Mouse (Mus musculus): Measurements from ENCODE around the gene Kcnab1. TPM values are rescaled to one million over a fixed set of nuclear protein-coding genes. Genes with fewer than 3 reads are reported as not detected.

Gene Kcnab1
- total and polyA plus RNA-seq, 3 experiments: 0.82 to 4.5 (median 2.9) TPM

DNA sequence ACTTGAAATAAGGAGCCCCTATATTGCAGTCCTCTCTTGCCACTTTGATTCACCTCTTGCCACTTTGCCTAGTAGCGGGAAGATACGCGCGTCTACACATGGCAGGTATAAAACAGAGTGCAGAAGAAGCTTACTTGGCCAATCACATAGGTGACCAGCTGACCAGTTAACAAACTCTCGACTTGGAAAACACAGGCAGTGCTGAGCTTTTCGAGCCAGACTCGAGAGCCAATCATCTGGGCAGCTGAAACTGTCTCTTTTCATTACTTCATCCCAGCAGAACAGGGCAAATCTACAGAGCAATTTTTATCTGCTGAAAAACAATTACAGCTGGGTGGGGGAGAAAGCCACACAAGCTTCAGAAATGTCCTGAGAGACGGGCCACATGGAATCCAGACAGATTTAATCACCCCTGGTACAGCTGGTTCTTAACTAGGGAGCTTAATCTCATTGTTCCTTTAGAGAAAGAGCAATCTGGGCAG is 96.4 kb downstream of the Kcnab1 start:
- WGBS: 65% methylated on average over 8 of the region's 8 CpGs
- intact Hi-C loops (cut with DNase I): no loop called here

DNA sequence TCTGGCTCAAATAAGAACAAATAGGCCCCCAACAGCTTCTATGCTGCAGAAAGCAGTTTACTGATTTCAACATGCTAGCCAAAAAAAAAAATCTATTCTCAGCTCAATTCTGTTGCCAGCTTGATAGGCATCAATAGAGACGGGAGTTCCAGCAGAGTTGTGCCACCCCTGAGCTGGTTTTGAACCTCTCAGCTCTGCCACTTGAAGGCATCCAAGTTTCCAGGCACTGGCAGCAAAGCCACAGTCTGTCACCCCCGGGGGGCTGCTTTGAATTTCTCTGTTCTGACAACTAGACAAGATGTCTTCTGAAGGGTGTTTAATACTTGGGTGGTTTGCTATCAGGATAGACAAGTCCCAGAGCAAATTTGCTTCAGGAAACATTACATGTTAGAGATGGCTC is 104.5 kb downstream of the Kcnab1 start:
- intact Hi-C loops (cut with DNase I): loop anchor here (10.0 kb wide), 1 partner anchor 229 kb away; no protein-coding TSS in a partner anchor
- 54% methylated on average over 2 of the region's 2 CpGs for WGBS

More for the DNA sequence above, 96.4 kb downstream of the Kcnab1 start:
- DNase-seq: peak in 1 of 2 experiments; percentile 13
- H3K36me3 ChIP-seq (ENCODE audit: control insufficient read depth, insufficient read depth, low read length): no peaks in the 10 kb centered on the region
- no peak overlapping the region for H3K9ac ChIP-seq (ENCODE audit: low read depth, low read length)
- TF ChIP-seq CTCF (IDR thresholded peaks at IDR 0.05) (no peak), POLR2A (IDR thresholded peaks at IDR 0.05; ENCODE audit: insufficient read depth, low read depth, low read length) (no peak), EP300 (IDR thresholded peaks at IDR 0.05; ENCODE audit: insufficient read depth, low read depth, low read length) (no peak)
- no peaks in the 10 kb centered on the region for H3K79me2 ChIP-seq (replicated peaks; ENCODE audit: control insufficient read depth, insufficient read depth, low read length)
- no peaks in the 10 kb centered on the region for H3K27me3 ChIP-seq (ENCODE audit: control insufficient read depth, insufficient read depth, low read length)
- H3K27ac ChIP-seq: no peak overlapping the region
- peaks cover 1% of the 10 kb centered on the region for H3K4me1 ChIP-seq (ENCODE audit: control insufficient read depth, insufficient read depth, low read length)
- H3K4me3 ChIP-seq: no peak overlapping the region

DNA sequence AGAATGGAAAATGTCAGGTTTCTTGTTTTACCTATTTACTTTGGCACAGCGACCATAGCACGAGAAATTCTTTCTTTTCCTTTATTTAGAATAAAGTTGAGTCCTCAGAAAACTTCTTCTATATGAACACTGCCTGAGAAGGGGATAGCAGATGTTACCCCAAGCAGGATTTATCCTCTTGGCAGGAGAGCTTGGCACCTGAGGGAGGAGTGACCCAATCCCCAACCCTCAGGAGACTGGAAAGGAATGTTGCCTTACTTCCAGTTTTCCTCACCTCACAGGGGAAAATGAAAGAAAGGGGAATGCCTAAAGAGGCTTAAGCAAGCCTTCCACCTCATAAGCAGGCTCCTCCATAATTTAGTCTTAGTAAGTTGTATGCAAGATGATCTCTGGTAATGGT is 105.5 kb downstream of the Kcnab1 start:
- WGBS: 64% methylated on average over 2 of the region's 2 CpGs
- Histone ChIP-seq H3K4me1 (ENCODE audit: control insufficient read depth, insufficient read depth, low read length) (no peaks in the 10 kb centered on the region), H3K27ac (no peak overlapping the region), H3K9ac (ENCODE audit: low read depth, low read length) (no peak overlapping the region), H3K36me3 (ENCODE audit: control insufficient read depth, insufficient read depth, low read length) (no peaks in the 10 kb centered on the region), H3K27me3 (ENCODE audit: control insufficient read depth, insufficient read depth, low read length) (no peaks in the 10 kb centered on the region), H3K4me3 (no peak overlapping the region), H3K79me2 (replicated peaks; ENCODE audit: control insufficient read depth, insufficient read depth, low read length) (no peaks in the 10 kb centered on the region)
- DNase-seq: no peak
- intact Hi-C loops (cut with DNase I): loop anchor here (10.0 kb wide), 1 partner anchor 230 kb away; no protein-coding TSS in a partner anchor
- TF ChIP-seq CTCF (IDR thresholded peaks at IDR 0.05) (no peak), POLR2A (IDR thresholded peaks at IDR 0.05; ENCODE audit: insufficient read depth, low read depth, low read length) (no peak), EP300 (IDR thresholded peaks at IDR 0.05; ENCODE audit: insufficient read depth, low read depth, low read length) (no peak)

More for the DNA sequence above, 104.5 kb downstream of the Kcnab1 start:
- no peaks in the 10 kb centered on the region for H3K27me3 ChIP-seq (ENCODE audit: control insufficient read depth, insufficient read depth, low read length)
- no peaks in the 10 kb centered on the region for H3K4me1 ChIP-seq (ENCODE audit: control insufficient read depth, insufficient read depth, low read length)
- TF ChIP-seq CTCF (IDR thresholded peaks at IDR 0.05) (no peak), EP300 (IDR thresholded peaks at IDR 0.05; ENCODE audit: insufficient read depth, low read depth, low read length) (no peak), POLR2A (IDR thresholded peaks at IDR 0.05; ENCODE audit: insufficient read depth, low read depth, low read length) (no peak)
- no peaks in the 10 kb centered on the region for H3K36me3 ChIP-seq (ENCODE audit: control insufficient read depth, insufficient read depth, low read length)
- H3K27ac ChIP-seq: no peak overlapping the region
- no peak for DNase-seq
- H3K79me2 ChIP-seq (replicated peaks; ENCODE audit: control insufficient read depth, insufficient read depth, low read length): no peaks in the 10 kb centered on the region
- H3K9ac ChIP-seq (ENCODE audit: low read depth, low read length): no peak overlapping the region
- no peak overlapping the region for H3K4me3 ChIP-seq

DNA sequence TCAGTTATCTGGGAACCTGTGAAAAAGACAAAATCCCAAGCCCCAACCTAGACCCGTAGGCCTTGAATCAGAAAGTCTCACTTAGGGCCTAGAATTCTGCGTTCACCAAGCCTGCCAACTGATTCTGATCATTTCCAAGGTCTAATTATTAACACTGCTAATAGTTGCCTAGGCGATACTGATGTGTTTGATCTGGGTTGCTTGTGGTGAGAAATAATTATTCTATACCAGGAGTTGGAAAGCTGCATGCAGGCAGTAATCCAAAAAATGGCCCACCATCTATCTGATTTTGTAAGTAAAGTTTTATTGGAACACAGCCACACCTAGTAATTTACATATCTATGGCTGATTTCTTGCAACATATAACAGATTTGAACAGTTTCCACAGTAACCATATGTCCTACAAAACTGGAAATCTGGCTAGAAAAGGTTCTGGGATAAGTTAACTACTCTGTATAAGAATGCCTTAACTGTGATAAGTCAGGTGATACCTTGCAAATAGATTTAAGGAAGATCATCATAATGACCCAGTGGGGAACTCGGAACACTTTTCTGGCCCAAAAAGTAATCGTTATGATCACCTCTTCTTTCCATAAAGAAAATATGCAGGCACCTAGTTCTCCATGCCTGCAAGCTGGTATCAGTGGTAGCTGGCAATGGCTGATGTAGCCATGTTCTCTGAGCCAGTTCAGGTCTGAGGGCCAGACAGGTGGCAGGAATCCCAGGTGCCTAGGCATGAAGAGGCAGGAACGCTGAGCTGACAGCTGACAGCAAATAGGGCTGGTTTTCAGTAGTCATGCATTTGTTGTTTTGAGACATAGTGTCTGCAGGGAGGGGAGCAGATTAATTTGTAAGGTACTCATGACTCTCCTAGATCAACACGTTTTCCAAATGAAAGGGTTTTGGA is 108.7 kb downstream of the Kcnab1 start:
- WGBS: 86% methylated on average over 7 of the region's 7 CpGs
- Histone ChIP-seq H3K36me3 (ENCODE audit: control insufficient read depth, insufficient read depth, low read length) (no peaks in the 10 kb centered on the region), H3K27me3 (ENCODE audit: control insufficient read depth, insufficient read depth, low read length) (no peaks in the 10 kb centered on the region), H3K4me1 (ENCODE audit: control insufficient read depth, insufficient read depth, low read length) (no peaks in the 10 kb centered on the region), H3K79me2 (replicated peaks; ENCODE audit: control insufficient read depth, insufficient read depth, low read length) (no peaks in the 10 kb centered on the region), H3K9ac (ENCODE audit: low read depth, low read length) (no peak overlapping the region), H3K27ac (no peak overlapping the region), H3K4me3 (no peak overlapping the region)
- TF ChIP-seq EP300 (IDR thresholded peaks at IDR 0.05; ENCODE audit: insufficient read depth, low read depth, low read length) (no peak), CTCF (IDR thresholded peaks at IDR 0.05) (no peak), POLR2A (IDR thresholded peaks at IDR 0.05; ENCODE audit: insufficient read depth, low read depth, low read length) (no peak)
- no peak for DNase-seq
- intact Hi-C loops (cut with DNase I): loop anchor here (10.0 kb wide), 1 partner anchor 233 kb away; no protein-coding TSS in a partner anchor

DNA sequence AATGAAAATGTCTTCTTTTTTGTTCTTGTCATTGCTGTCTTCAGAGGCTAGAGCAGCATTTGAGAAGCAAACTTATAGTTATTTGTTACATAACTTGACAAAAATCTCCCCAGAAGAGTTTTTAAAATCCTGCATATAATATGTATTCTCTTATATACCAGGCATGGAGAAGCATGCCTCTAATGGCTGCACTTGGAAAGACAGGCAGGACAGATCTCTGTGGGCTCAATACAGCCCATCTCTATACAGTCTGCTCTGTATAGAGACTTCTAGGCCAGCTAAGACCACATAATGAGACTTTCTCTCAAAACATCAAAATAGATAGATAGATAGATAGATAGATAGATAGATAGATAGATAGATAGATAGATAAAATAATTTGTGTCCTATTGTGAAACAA is 111.1 kb downstream of the Kcnab1 start:
- intact Hi-C loops (cut with DNase I): no loop called here
- Histone ChIP-seq H3K4me1 (ENCODE audit: control insufficient read depth, insufficient read depth, low read length) (no peaks in the 10 kb centered on the region), H3K4me3 (no peak overlapping the region), H3K27ac (no peak overlapping the region), H3K79me2 (replicated peaks; ENCODE audit: control insufficient read depth, insufficient read depth, low read length) (no peaks in the 10 kb centered on the region), H3K27me3 (ENCODE audit: control insufficient read depth, insufficient read depth, low read length) (no peaks in the 10 kb centered on the region), H3K9ac (ENCODE audit: low read depth, low read length) (no peak overlapping the region), H3K36me3 (ENCODE audit: control insufficient read depth, insufficient read depth, low read length) (no peaks in the 10 kb centered on the region)
- peak; percentile 32 for TF ChIP-seq CTCF (IDR thresholded peaks at IDR 0.05)
- TF ChIP-seq POLR2A (IDR thresholded peaks at IDR 0.05; ENCODE audit: insufficient read depth, low read depth, low read length): no peak
- DNase-seq: no peak

DNA sequence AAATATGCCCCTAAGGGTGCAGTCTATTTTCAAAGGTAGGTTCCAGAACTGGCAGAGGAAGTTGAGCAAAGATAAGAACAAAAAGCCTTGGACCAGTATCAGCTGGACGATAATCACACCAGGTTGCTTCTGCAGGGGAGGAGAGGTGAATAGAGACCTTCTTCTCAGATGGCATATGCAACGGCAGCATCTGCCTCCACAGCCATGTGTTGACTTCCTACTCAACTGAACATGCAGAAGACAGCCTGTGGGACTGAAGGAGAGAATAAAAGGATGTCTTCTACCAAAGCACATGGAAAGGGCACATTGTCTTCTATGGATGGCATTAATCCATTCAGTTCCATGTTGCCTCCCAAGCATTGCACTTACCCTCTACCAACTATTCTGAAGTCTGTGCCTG is 114.5 kb downstream of the Kcnab1 start:
- no peaks in the 10 kb centered on the region for H3K36me3 ChIP-seq (ENCODE audit: control insufficient read depth, insufficient read depth, low read length)
- no peaks in the 10 kb centered on the region for H3K4me1 ChIP-seq (ENCODE audit: control insufficient read depth, insufficient read depth, low read length)
- TF ChIP-seq POLR2A (IDR thresholded peaks at IDR 0.05; ENCODE audit: insufficient read depth, low read depth, low read length) (no peak), EP300 (IDR thresholded peaks at IDR 0.05; ENCODE audit: insufficient read depth, low read depth, low read length) (no peak), CTCF (IDR thresholded peaks at IDR 0.05) (no peak)
- WGBS: 58% methylated on average over 2 of the region's 2 CpGs
- intact Hi-C loops (cut with DNase I): no loop called here
- no peak overlapping the region for H3K9ac ChIP-seq (ENCODE audit: low read depth, low read length)
- no peaks in the 10 kb centered on the region for H3K79me2 ChIP-seq (replicated peaks; ENCODE audit: control insufficient read depth, insufficient read depth, low read length)
- no peaks in the 10 kb centered on the region for H3K27me3 ChIP-seq (ENCODE audit: control insufficient read depth, insufficient read depth, low read length)
- no peak overlapping the region for H3K4me3 ChIP-seq
- H3K27ac ChIP-seq: no peak overlapping the region
- no peak for DNase-seq

Measured in heart, adult 2 months (tissue).